Mouse (Mus musculus) forebrain, embryonic 10.5 days (tissue): Measurements from ENCODE around the gene Vmn1r54. TPM values are rescaled to one million over a fixed set of nuclear protein-coding genes. Genes with fewer than 3 reads are reported as not detected.
A peak's percentile ranks its signal among the peaks of the same experiment; 100 is the strongest.
"Not testable (repeated sequence)": the region's sequence is repeated elsewhere in the genome, so short reads cannot be mapped to it uniquely, and the experiment has no call there.

Experiments used
- DNase-seq: peaks from one replicate; pipeline ENCODE4 v3.0.0-alpha.2; 2017; ENCODE audit warnings: low spot score; ENCODE audit errors: extremely low spot score
- H3K27ac ChIP-seq: fragments of 300-500 bp; sonication (generic); 2 replicates; pipeline ENCODE4 v1.5.1; 2016; ENCODE audit warnings: mild to moderate bottlenecking
- H3K27me3 ChIP-seq: fragments of 300-500 bp; sonication (generic); 2 replicates; pipeline ENCODE4 v1.6.1; 2016; ENCODE audit warnings: mild to moderate bottlenecking; ENCODE audit not compliant: poor library complexity, severe bottlenecking
- H3K36me3 ChIP-seq: fragments of 300-500 bp; sonication (generic); replicated peaks from 2 replicates; pipeline ENCODE4 v1.6.1; 2016; ENCODE audit warnings: mild to moderate bottlenecking, moderate library complexity
- H3K4me1 ChIP-seq: fragments of 300-500 bp; sonication (generic); 2 replicates; pipeline ENCODE4 v1.6.1; 2016
- H3K4me3 ChIP-seq: fragments of 300-500 bp; sonication (generic); 2 replicates; pipeline ENCODE4 v1.5.1; 2016; ENCODE audit warnings: mild to moderate bottlenecking, moderate library complexity
- H3K9me3 ChIP-seq: fragments of 300-500 bp; sonication (generic); 2 replicates; pipeline ENCODE4 v1.6.1; 2016; ENCODE audit warnings: mild to moderate bottlenecking, moderate library complexity
- WGBS: fragments of 180-500 bp; shearing (Covaris S2); methylation state at CpG from one replicate; pipeline ENCODE4 v1.1.7; 2016; 5-methylcytosine and 5-hydroxymethylcytosine counted together
- polyA plus RNA-seq: library from polyadenylated mRNA; unstranded; fragments of >200 nt; fragmentation: Nextera tagmentation; extraction: Ambion mirVana; gene quantifications from 2 replicates; pipeline ENCODE4 v1.2.1, GENCODE M21; 2016

The Vmn1r54 gene
- not detected in 2 replicates for polyA plus RNA-seq

- Histone ChIP-seq H3K36me3 (no peaks in the 10 kb centered on the region), H3K27ac (no peak within 1 kb of the TSS), H3K4me1 (no peaks in the 10 kb centered on the region), H3K9me3 (peaks cover 3% of the 10 kb centered on the region; the same call in 1 of the 2 replicates), H3K27me3 (no peaks in the 10 kb centered on the region), H3K4me3 (no peak within 1 kb of the TSS)
- DNase-seq, result no peak
- WGBS, result 80% methylated on average over 1 of the region's 1 CpGs
These were observed at the start of gene Vmn1r54 for GRCm38 (mm10) chr6:90246000-90246399. Gene Vmn1r54 (plus strand): TSS chr6:90246300.

DNA sequence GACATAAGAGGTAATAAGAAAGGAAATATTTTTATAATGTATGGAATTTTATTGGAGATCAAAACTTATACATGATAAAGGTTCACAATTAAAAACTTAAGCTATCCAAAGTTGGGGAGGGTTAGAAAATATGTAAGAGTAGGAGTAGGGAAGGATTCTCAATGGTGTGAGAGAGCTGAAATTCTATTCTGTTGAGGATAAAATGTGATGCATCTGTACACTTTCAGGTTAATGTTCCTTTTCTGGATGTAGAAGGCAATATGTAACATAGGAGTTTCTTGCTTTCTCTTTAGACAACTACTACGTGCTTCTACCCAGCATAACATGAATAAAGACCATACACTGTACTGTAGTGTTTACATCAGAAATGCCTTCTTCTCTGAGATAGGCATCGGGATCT lies 43.6 kb upstream of the Vmn1r54 start, which contains the start of gene V1ra8:
Gene V1ra8 (plus strand): TSS at position 301 of the 400 bp plus-strand sequence.
- 86% methylated on average over 2 of the region's 2 CpGs for WGBS

GRCm38 (mm10) chr6:90224338-90224737 lies 21.8 kb upstream of the Vmn1r54 start, which contains the start of gene Vmn1r53:
Gene Vmn1r53 (minus strand): TSS chr6:90224438.
- Histone ChIP-seq H3K27me3 (no peaks in the 10 kb centered on the region), H3K27ac (no peak within 1 kb of the TSS), H3K4me1 (no peaks in the 10 kb centered on the region), H3K36me3 (no peaks in the 10 kb centered on the region), H3K9me3 (peaks cover 25% of the 10 kb centered on the region), H3K4me3 (no peak within 1 kb of the TSS)
- WGBS, result 89% methylated on average over 1 of the region's 1 CpGs
- DNase-seq, result no peak

More for the DNA sequence above, 43.6 kb upstream of the Vmn1r54 start, which contains the start of gene V1ra8:
- not testable (repeated sequence) for DNase-seq, H3K4me1 ChIP-seq, H3K27ac ChIP-seq, H3K36me3 ChIP-seq, H3K9me3 ChIP-seq, H3K4me3 ChIP-seq, H3K27me3 ChIP-seq

- not testable (repeated sequence) for H3K4me3 ChIP-seq, H3K27ac ChIP-seq
- 94% methylated on average over 4 of the region's 4 CpGs for WGBS
These were observed 14.0 kb upstream of the Vmn1r54 start for GRCm38 (mm10) chr6:90232114-90232513.

GRCm38 (mm10) chr6:90232681-90233080 lies 13.4 kb upstream of the Vmn1r54 start:
- Histone ChIP-seq H3K9me3 (peaks cover 41% of the 10 kb centered on the region), H3K27me3 (no peaks in the 10 kb centered on the region), H3K4me3 (no peak overlapping the region), H3K4me1 (no peaks in the 10 kb centered on the region), H3K36me3 (no peaks in the 10 kb centered on the region), H3K27ac (no peak overlapping the region)
- DNase-seq, result no peak
- WGBS, result 59% methylated on average over 27 of the region's 27 CpGs

More at GRCm38 (mm10) chr6:90232114-90232513, 14.0 kb upstream of the Vmn1r54 start:
- not testable (repeated sequence) for DNase-seq, H3K4me1 ChIP-seq, H3K27me3 ChIP-seq, H3K36me3 ChIP-seq
- H3K9me3 ChIP-seq, result peaks cover 41% of the 10 kb centered on the region

GRCm38 (mm10) chr6:90244019-90244418 lies 2.1 kb upstream of the Vmn1r54 start:
- Histone ChIP-seq H3K27me3 (no peaks in the 10 kb centered on the region), H3K9me3 (peaks cover 4% of the 10 kb centered on the region; the same call in 1 of the 2 replicates), H3K27ac (no peak overlapping the region), H3K36me3 (no peaks in the 10 kb centered on the region), H3K4me3 (no peak overlapping the region), H3K4me1 (no peaks in the 10 kb centered on the region)
- DNase-seq, result no peak
- WGBS, result 90% methylated on average over 3 of the region's 3 CpGs

GRCm38 (mm10) chr6:90288265-90288664 lies 42.2 kb downstream of the Vmn1r54 start:
- WGBS, result 57% methylated on average over 12 of the region's 12 CpGs
- no peak overlapping the region for H3K4me3 ChIP-seq
- no peaks in the 10 kb centered on the region for H3K36me3 ChIP-seq
- no peaks in the 10 kb centered on the region for H3K27me3 ChIP-seq
- H3K27ac ChIP-seq, result no peak overlapping the region
- peaks cover 28% of the 10 kb centered on the region for H3K9me3 ChIP-seq
- H3K4me1 ChIP-seq, result no peaks in the 10 kb centered on the region
- no peak for DNase-seq

- 91% methylated on average over 1 of the region's 1 CpGs for WGBS
- peaks cover 11% of the 10 kb centered on the region for H3K9me3 ChIP-seq
- no peaks in the 10 kb centered on the region for H3K4me1 ChIP-seq
- no peak within 1 kb of the TSS for H3K4me3 ChIP-seq
- no peaks in the 10 kb centered on the region for H3K36me3 ChIP-seq
- H3K27me3 ChIP-seq, result no peaks in the 10 kb centered on the region
- peak; percentile 6 for DNase-seq
- no peak within 1 kb of the TSS for H3K27ac ChIP-seq
These were observed 54.8 kb downstream of the Vmn1r54 start, which contains the start of gene BC048671 for GRCm38 (mm10) chr6:90300919-90301318. Gene BC048671 (plus strand): TSS chr6:90301219.

DNA sequence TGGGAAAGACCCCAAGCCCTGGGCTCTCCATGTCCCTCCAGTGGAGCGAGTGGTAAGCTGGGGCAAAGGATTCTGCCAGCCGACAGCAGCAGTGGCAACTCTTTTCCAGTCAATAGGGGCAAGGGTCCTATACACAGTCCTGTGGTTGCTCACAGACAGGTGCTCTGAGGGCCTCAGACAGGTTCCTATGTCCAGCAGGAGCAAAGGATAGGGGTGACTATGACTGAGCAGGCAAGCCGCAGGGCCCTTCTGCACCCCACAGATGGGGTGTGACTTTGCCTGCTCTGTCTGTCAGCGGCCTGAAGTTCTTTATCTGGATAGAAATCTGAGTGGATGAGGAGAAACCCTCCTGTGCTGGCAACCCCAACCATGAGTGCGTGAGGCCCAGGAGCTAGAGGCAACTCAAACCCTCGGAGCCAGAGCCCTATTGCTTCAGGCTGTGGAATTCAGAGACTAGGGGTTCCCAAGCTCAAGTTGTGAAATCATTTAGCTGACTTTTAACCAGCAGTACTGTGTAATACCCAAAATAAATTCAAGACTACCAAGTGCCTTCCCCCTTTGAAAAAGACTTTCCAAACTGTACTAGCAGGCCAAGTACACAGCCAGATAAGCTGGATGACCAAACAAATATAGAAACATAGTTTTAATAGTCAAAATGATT lies 60.3 kb downstream of the Vmn1r54 start:
- Histone ChIP-seq H3K9me3 (peaks cover 28% of the 10 kb centered on the region), H3K27me3 (no peaks in the 10 kb centered on the region), H3K27ac (no peak overlapping the region), H3K4me1 (no peaks in the 10 kb centered on the region), H3K4me3 (no peak overlapping the region), H3K36me3 (no peaks in the 10 kb centered on the region)
- DNase-seq, result peak; percentile 3
- 85% methylated on average over 6 of the region's 6 CpGs for WGBS

DNA sequence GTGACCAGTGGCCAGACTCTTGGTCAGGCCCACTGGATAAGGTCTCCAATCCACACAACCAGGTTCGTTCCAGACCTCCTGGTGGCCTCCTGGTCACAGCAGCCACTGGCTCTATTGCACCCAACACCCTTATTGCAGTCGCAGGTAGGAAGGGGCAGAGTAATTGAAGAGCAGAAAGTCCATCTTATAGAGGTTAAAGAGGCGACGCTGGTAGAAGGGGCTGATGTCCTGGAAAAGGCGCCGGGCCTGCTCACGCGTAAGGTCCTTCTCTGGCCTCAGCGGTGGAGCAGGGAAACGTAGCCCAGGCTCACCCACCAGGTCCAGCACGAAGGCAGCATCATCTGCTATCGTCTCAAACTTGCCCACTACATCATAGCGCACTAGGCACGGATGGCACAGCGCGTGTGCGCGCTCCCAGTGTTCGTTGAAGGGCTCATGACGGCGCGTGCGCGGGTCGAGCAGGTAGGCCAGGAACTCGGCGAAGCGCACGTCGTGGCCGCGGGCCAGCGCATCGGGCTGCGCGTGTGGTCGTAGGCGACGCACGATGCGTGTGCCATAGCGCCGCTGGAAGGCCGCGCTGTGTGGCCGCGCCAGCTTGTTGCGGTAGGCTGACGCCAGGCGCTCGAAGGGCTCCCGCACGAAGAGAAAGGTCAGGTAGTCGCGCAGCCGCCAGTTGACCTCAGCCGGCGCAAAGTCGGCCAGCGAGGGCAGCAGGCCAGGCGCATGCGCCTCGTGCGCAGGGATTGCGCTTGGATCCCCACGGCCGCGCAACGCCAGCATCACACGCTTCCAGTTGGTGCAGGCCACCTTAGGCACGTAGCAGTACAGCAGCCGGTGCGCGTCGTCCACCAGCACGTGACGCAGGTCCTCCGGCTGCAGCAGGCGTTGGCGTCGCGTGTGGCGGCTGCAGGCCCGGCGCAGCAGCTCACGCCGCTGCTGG lies 63.0 kb downstream of the Vmn1r54 start:
- no peaks in the 10 kb centered on the region for H3K27me3 ChIP-seq

GRCm38 (mm10) chr6:90315961-90316360 lies 69.9 kb downstream of the Vmn1r54 start:
- peaks cover 21% of the 10 kb centered on the region for H3K9me3 ChIP-seq
- no peak overlapping the region for H3K4me3 ChIP-seq
- 87% methylated on average over 5 of the region's 5 CpGs for WGBS
- no peak for DNase-seq
- H3K27me3 ChIP-seq, result no peaks in the 10 kb centered on the region
- H3K27ac ChIP-seq, result no peak overlapping the region
- no peaks in the 10 kb centered on the region for H3K36me3 ChIP-seq
- H3K4me1 ChIP-seq, result no peaks in the 10 kb centered on the region

More for the DNA sequence above, 63.0 kb downstream of the Vmn1r54 start:
- no peaks in the 10 kb centered on the region for H3K36me3 ChIP-seq
- no peak overlapping the region for H3K4me3 ChIP-seq
- no peaks in the 10 kb centered on the region for H3K4me1 ChIP-seq
- no peak for DNase-seq
- WGBS, result 89% methylated on average over 87 of the region's 87 CpGs
- H3K9me3 ChIP-seq, result peaks cover 29% of the 10 kb centered on the region
- H3K27ac ChIP-seq, result no peak overlapping the region

- Histone ChIP-seq H3K4me1 (no peaks in the 10 kb centered on the region), H3K27me3 (no peaks in the 10 kb centered on the region), H3K9me3 (peaks cover 8% of the 10 kb centered on the region; the same call in 1 of the 2 replicates), H3K36me3 (no peaks in the 10 kb centered on the region), H3K27ac (no peak overlapping the region), H3K4me3 (no peak overlapping the region)
- no peak for DNase-seq
- 93% methylated on average over 2 of the region's 2 CpGs for WGBS
These were observed 71.6 kb downstream of the Vmn1r54 start for GRCm38 (mm10) chr6:90317510-90318258.
